Mouse (Mus musculus): ENCODE measurements around the gene Gm20671. TPM values are rescaled to one million over a fixed set of nuclear protein-coding genes. Genes with fewer than 3 reads are reported as not detected.
"Not testable (repeated sequence)": the region's sequence is repeated elsewhere in the genome, so short reads cannot be mapped to it uniquely, and the experiment has no call there.

Gm20671 gene
- polyA plus RNA-seq, 1 experiment from 2014 or later, result not detected

GRCm38 (mm10) chr5:32747650-32748375, 79.1 kb downstream of the Gm20671 start:
- no peaks in the 10 kb centered on the region for H3K36me3 ChIP-seq (ENCODE audit: control insufficient read depth, insufficient read depth, low read length)
- no peak overlapping the region for H3K27ac ChIP-seq (replicated peaks; ENCODE audit: low read depth, low read length)
- 0 out of 2 replicates have a peak, but pooled peaks cover 4% of the 10 kb centered on the region for H3K4me1 ChIP-seq (ENCODE audit: control insufficient read depth, insufficient read depth, low read length)
- H3K9me3 ChIP-seq (ENCODE audit: control insufficient read depth, low read length), result no peaks in the 10 kb centered on the region
- H3K27me3 ChIP-seq (ENCODE audit: control insufficient read depth, insufficient read depth, low read length), result no peaks in the 10 kb centered on the region
- H3K9ac ChIP-seq (replicated peaks; ENCODE audit: low read length), result no peak overlapping the region
- no peak overlapping the region for H3K4me3 ChIP-seq (replicated peaks; ENCODE audit: low read depth, low read length)
- DNase-seq (peak; percentile 75), ATAC-seq (ENCODE audit: low FRiP score, low TSS enrichment) (no peak)
- no peak overlapping the region for H3K4me2 ChIP-seq (ENCODE audit: low read length)
- 67% methylated on average over 6 of the region's 6 CpGs for WGBS

- Histone ChIP-seq H3K27me3 (ENCODE audit: control insufficient read depth, insufficient read depth, low read length) (no peaks in the 10 kb centered on the region), H3K9ac (replicated peaks; ENCODE audit: low read length) (no peak overlapping the region), H3K36me3 (ENCODE audit: control insufficient read depth, insufficient read depth, low read length) (no peaks in the 10 kb centered on the region), H3K4me2 (ENCODE audit: low read length) (peak overlapping the region; percentile 21), H3K4me3 (replicated peaks; ENCODE audit: low read depth, low read length) (no peak overlapping the region), H3K9me3 (ENCODE audit: control insufficient read depth, low read length) (no peaks in the 10 kb centered on the region), H3K4me1 (ENCODE audit: control insufficient read depth, insufficient read depth, low read length) (0 out of 2 replicates have a peak, but pooled peaks cover 7% of the 10 kb centered on the region), H3K27ac (replicated peaks; ENCODE audit: low read depth, low read length) (0 out of 2 replicates have a peak overlapping the region, but pooled peaks have one; percentile 26)
- ATAC-seq (ENCODE audit: low FRiP score, low TSS enrichment), result no peak
- WGBS, result 13% methylated on average over 9 of the region's 10 CpGs
- DNase-seq, result peak; percentile 50
Measured at GRCm38 (mm10) chr5:32745705-32746655, 80.9 kb downstream of the Gm20671 start.

GRCm38 (mm10) chr5:32742149-32742548, 84.8 kb downstream of the Gm20671 start:
- Histone ChIP-seq H3K4me1 (ENCODE audit: control insufficient read depth, insufficient read depth, low read length) (0 out of 2 replicates have a peak, but pooled peaks cover 7% of the 10 kb centered on the region), H3K4me2 (ENCODE audit: low read length) (no peak overlapping the region), H3K4me3 (replicated peaks; ENCODE audit: low read depth, low read length) (no peak overlapping the region), H3K9me3 (ENCODE audit: control insufficient read depth, low read length) (no peaks in the 10 kb centered on the region), H3K36me3 (ENCODE audit: control insufficient read depth, insufficient read depth, low read length) (no peaks in the 10 kb centered on the region), H3K9ac (replicated peaks; ENCODE audit: low read length) (no peak overlapping the region; the same call in 1 of the 2 replicates), H3K27ac (replicated peaks; ENCODE audit: low read depth, low read length) (peak overlapping the region; percentile 70), H3K27me3 (ENCODE audit: control insufficient read depth, insufficient read depth, low read length) (no peaks in the 10 kb centered on the region)
- DNase-seq (peak; percentile 69), ATAC-seq (ENCODE audit: low FRiP score, low TSS enrichment) (no peak)
- 55% methylated on average over 9 of the region's 9 CpGs for WGBS

GRCm38 (mm10) chr5:32741377-32741776, 85.5 kb downstream of the Gm20671 start:
- not testable (repeated sequence) for H3K27me3 ChIP-seq (ENCODE audit: control insufficient read depth, insufficient read depth, low read length); H3K4me1 ChIP-seq (ENCODE audit: control insufficient read depth, insufficient read depth, low read length); H3K4me2 ChIP-seq (ENCODE audit: low read length); H3K9me3 ChIP-seq (ENCODE audit: control insufficient read depth, low read length); H3K9ac ChIP-seq (replicated peaks; ENCODE audit: low read length); H3K36me3 ChIP-seq (ENCODE audit: control insufficient read depth, insufficient read depth, low read length); H3K4me3 ChIP-seq (replicated peaks; ENCODE audit: low read depth, low read length)
- WGBS, result 59% methylated on average over 4 of the region's 4 CpGs
- DNase-seq (peak; percentile 29), ATAC-seq (ENCODE audit: low FRiP score, low TSS enrichment) (peak; percentile 6; the same call in 1 of the 2 replicates)
- peak overlapping the region; percentile 70 for H3K27ac ChIP-seq (replicated peaks; ENCODE audit: low read depth, low read length)

- not testable (repeated sequence) for ATAC-seq (ENCODE audit: low FRiP score, low TSS enrichment); H3K27me3 ChIP-seq (ENCODE audit: control insufficient read depth, insufficient read depth, low read length); H3K36me3 ChIP-seq (ENCODE audit: control insufficient read depth, insufficient read depth, low read length); H3K4me3 ChIP-seq (replicated peaks; ENCODE audit: low read depth, low read length); H3K9me3 ChIP-seq (ENCODE audit: control insufficient read depth, low read length); DNase-seq; H3K9ac ChIP-seq (replicated peaks; ENCODE audit: low read length); H3K4me1 ChIP-seq (ENCODE audit: control insufficient read depth, insufficient read depth, low read length); H3K4me2 ChIP-seq (ENCODE audit: low read length)
- H3K27ac ChIP-seq (replicated peaks; ENCODE audit: low read depth, low read length), result peak overlapping the region; percentile 52; the same call in 1 of the 2 replicates
- WGBS, result 88% methylated on average over 8 of the region's 8 CpGs
Measured at GRCm38 (mm10) chr5:32740850-32741249, 86.1 kb downstream of the Gm20671 start.

- Histone ChIP-seq H3K4me2 (ENCODE audit: low read length) (no peak overlapping the region), H3K9ac (replicated peaks; ENCODE audit: low read length) (no peak overlapping the region), H3K4me3 (replicated peaks; ENCODE audit: low read depth, low read length) (no peak overlapping the region), H3K36me3 (ENCODE audit: control insufficient read depth, insufficient read depth, low read length) (peaks cover 7% of the 10 kb centered on the region; the same call in 1 of the 2 replicates), H3K4me1 (ENCODE audit: control insufficient read depth, insufficient read depth, low read length) (0 out of 2 replicates have a peak, but pooled peaks cover 7% of the 10 kb centered on the region), H3K27ac (replicated peaks; ENCODE audit: low read depth, low read length) (peak overlapping the region; percentile 37), H3K27me3 (ENCODE audit: control insufficient read depth, insufficient read depth, low read length) (no peaks in the 10 kb centered on the region), H3K9me3 (ENCODE audit: control insufficient read depth, low read length) (no peaks in the 10 kb centered on the region)
- ATAC-seq (ENCODE audit: low FRiP score, low TSS enrichment) (no peak), DNase-seq (no peak)
- WGBS, result 98% methylated on average over 3 of the region's 3 CpGs
Measured at GRCm38 (mm10) chr5:32740138-32740537, 86.8 kb downstream of the Gm20671 start.

- not testable (repeated sequence) for H3K9me3 ChIP-seq (ENCODE audit: control insufficient read depth, low read length); H3K27ac ChIP-seq (replicated peaks; ENCODE audit: low read depth, low read length); DNase-seq; H3K4me2 ChIP-seq (ENCODE audit: low read length); H3K9ac ChIP-seq (replicated peaks; ENCODE audit: low read length); H3K4me3 ChIP-seq (replicated peaks; ENCODE audit: low read depth, low read length); H3K27me3 ChIP-seq (ENCODE audit: control insufficient read depth, insufficient read depth, low read length); H3K4me1 ChIP-seq (ENCODE audit: control insufficient read depth, insufficient read depth, low read length)
- peak; percentile 68; the same call in 1 of the 2 replicates for ATAC-seq (ENCODE audit: low FRiP score, low TSS enrichment)
- H3K36me3 ChIP-seq (ENCODE audit: control insufficient read depth, insufficient read depth, low read length), result peaks cover 13% of the 10 kb centered on the region; the same call in 1 of the 2 replicates
- WGBS, result 98% methylated on average over 3 of the region's 3 CpGs
Measured at GRCm38 (mm10) chr5:32736770-32737169, 90.1 kb downstream of the Gm20671 start.

GRCm38 (mm10) chr5:32735779-32736178, 91.1 kb downstream of the Gm20671 start:
- Histone ChIP-seq H3K9ac (replicated peaks; ENCODE audit: low read length) (no peak overlapping the region), H3K4me2 (ENCODE audit: low read length) (no peak overlapping the region), H3K27ac (replicated peaks; ENCODE audit: low read depth, low read length) (no peak overlapping the region), H3K36me3 (ENCODE audit: control insufficient read depth, insufficient read depth, low read length) (peaks cover 13% of the 10 kb centered on the region; the same call in 1 of the 2 replicates), H3K27me3 (ENCODE audit: control insufficient read depth, insufficient read depth, low read length) (no peaks in the 10 kb centered on the region), H3K4me1 (ENCODE audit: control insufficient read depth, insufficient read depth, low read length) (no peaks in the 10 kb centered on the region), H3K9me3 (ENCODE audit: control insufficient read depth, low read length) (no peaks in the 10 kb centered on the region), H3K4me3 (replicated peaks; ENCODE audit: low read depth, low read length) (no peak overlapping the region)
- WGBS, result 94% methylated on average over 6 of the region's 6 CpGs
- ATAC-seq (ENCODE audit: low FRiP score, low TSS enrichment) (no peak), DNase-seq (no peak)
